Mouse (Mus musculus) embryonic facial prominence, embryonic 11.5 days (tissue): ENCODE results near the gene Grap2. TPM values are rescaled to one million over a fixed set of nuclear protein-coding genes. Genes with fewer than 3 reads are reported as not detected.

Source experiments
- ATAC-seq: fragments of 200-750 bp; cut with Nextera tagmentation; replicated peaks from 2 replicates; pipeline ENCODE4 v1.8.0; 2017; ENCODE audit warnings: low read depth; ENCODE audit not compliant: insufficient number of reproducible peaks, low FRiP score, low TSS enrichment
- DNase-seq: peaks from one replicate; pipeline ENCODE4 v3.0.0-alpha.2; 2015; ENCODE audit warnings: low spot score
- H3K27ac ChIP-seq: fragments of 300-500 bp; sonication (generic); replicated peaks from 2 replicates; pipeline ENCODE4 v1.5.1; 2014; ENCODE audit warnings: mild to moderate bottlenecking, low read depth, low read length, control low read depth
- H3K27me3 ChIP-seq: fragments of 300-500 bp; sonication (generic); 2 replicates; pipeline ENCODE4 v1.6.1; 2014; ENCODE audit warnings: mild to moderate bottlenecking, low read length, moderate library complexity, mixed read lengths; ENCODE audit not compliant: control insufficient read depth, insufficient read depth
- H3K36me3 ChIP-seq: fragments of 300-500 bp; sonication (generic); replicated peaks from 2 replicates; pipeline ENCODE4 v1.6.1; 2014; ENCODE audit warnings: low read depth, mild to moderate bottlenecking, low read length, moderate library complexity, mixed read lengths; ENCODE audit not compliant: control insufficient read depth, insufficient read depth
- H3K4me1 ChIP-seq: fragments of 300-500 bp; sonication (generic); 2 replicates; pipeline ENCODE4 v1.6.1; 2014; ENCODE audit warnings: low read length, mixed read lengths; ENCODE audit not compliant: control insufficient read depth, insufficient read depth
- H3K4me2 ChIP-seq: fragments of 300-500 bp; sonication (generic); 2 replicates; pipeline ENCODE4 v1.6.1; 2014; ENCODE audit warnings: low read depth, mild to moderate bottlenecking, control low read depth, low read length, moderate library complexity
- H3K4me3 ChIP-seq: fragments of 300-500 bp; sonication (generic); 2 replicates; pipeline ENCODE4 v1.5.1; 2014; ENCODE audit warnings: low read depth, low read length, control low read depth
- H3K9ac ChIP-seq: fragments of 300-500 bp; sonication (generic); replicated peaks from 2 replicates; pipeline ENCODE4 v1.6.1; 2014; ENCODE audit warnings: mild to moderate bottlenecking, control low read depth, low read length
- H3K9me3 ChIP-seq: fragments of 300-500 bp; sonication (generic); replicated peaks from 2 replicates; pipeline ENCODE4 v1.6.1; 2016; ENCODE audit warnings: mild to moderate bottlenecking, low read length, inconsistent platforms, mixed read lengths; ENCODE audit not compliant: control insufficient read depth
- WGBS: fragments of 180-500 bp; shearing (Covaris S2); extraction: QIAGEN DNeasy Blood & Tissue Kit; methylation state at CpG from one replicate; pipeline ENCODE4 v1.1.7; 2014; 5-methylcytosine and 5-hydroxymethylcytosine counted together
- polyA plus RNA-seq: library from polyadenylated mRNA; unstranded; fragments of >200 nt; fragmentation: Nextera tagmentation; extraction: Ambion mirVana; gene quantifications from 2 replicates; pipeline ENCODE4 v1.2.1, GENCODE M21; 2014

Grap2 gene
- polyA plus RNA-seq, 1 experiment from 2014 or later: 3.6 TPM

DNA sequence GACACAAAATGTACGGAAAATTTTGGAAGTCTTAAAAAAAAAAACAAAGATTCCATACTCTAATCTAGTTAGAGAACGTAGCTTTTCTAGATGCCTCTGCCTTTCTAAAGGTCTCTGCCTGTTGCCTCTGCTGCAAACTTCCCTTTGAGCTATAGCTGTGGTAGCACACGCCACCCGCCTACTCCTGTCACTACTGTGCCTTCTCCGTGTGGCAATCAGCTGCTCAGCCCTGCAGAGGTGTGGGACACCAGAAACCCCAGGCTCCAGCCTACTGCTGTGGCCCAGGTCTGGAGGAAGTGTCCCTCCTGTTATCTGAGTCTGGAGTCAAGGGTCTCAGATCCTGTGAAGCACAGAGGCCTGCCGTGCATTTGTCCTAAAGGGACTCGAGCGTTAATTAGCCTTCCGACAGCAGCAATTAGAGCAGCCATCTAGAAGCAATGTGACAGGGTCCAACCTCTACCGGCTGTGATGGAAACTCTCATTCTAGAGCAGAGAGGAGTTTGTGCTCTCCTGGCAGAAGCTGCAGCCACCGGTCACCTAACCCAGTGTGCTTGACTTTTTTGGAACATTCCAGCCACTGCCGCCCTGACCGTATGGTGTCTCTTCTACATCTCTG, 64.5 kb downstream of the Grap2 start:
- no peak overlapping the region for H3K27ac ChIP-seq
- no peaks in the 10 kb centered on the region for H3K36me3 ChIP-seq
- ATAC-seq: no peak
- no peaks in the 10 kb centered on the region for H3K27me3 ChIP-seq
- 51% methylated on average over 13 of the region's 13 CpGs for WGBS
- H3K4me2 ChIP-seq: no peak overlapping the region
- H3K9me3 ChIP-seq: no peaks in the 10 kb centered on the region
- H3K4me3 ChIP-seq: no peak overlapping the region
- H3K4me1 ChIP-seq: no peaks in the 10 kb centered on the region
- no peak for DNase-seq
- no peak overlapping the region for H3K9ac ChIP-seq

- Histone ChIP-seq H3K36me3 (no peaks in the 10 kb centered on the region), H3K27me3 (no peaks in the 10 kb centered on the region), H3K27ac (no peak overlapping the region), H3K9ac (no peak overlapping the region), H3K4me1 (no peaks in the 10 kb centered on the region), H3K4me2 (no peak overlapping the region), H3K4me3 (no peak overlapping the region), H3K9me3 (no peaks in the 10 kb centered on the region)
- WGBS: 60% methylated on average over 11 of the region's 11 CpGs
- DNase-seq (no peak), ATAC-seq (no peak)
Measured at GRCm38 (mm10) chr15:80639071-80639702, 66.8 kb downstream of the Grap2 start.

DNA sequence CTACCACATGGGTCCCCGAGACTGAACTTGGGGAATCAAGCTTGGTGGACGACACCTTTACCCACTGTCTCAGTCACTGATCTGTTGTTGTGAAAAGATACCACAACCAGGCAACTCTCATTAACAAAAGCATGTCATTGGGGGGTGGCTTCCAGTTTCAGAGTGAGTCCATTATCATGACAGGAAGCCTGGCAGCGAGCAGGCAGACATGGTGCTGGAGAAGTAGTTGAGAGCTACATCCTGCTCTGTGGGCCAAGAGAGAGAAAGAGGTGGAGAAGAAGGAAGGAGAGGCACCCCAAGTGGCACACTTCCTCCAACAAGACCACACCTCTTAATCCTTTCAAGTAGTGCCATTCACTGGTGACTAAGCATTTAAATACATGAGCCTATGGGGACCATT, 67.5 kb downstream of the Grap2 start:
- no peak for ATAC-seq
- no peaks in the 10 kb centered on the region for H3K4me1 ChIP-seq
- no peak overlapping the region for H3K4me2 ChIP-seq
- no peaks in the 10 kb centered on the region for H3K9me3 ChIP-seq
- no peaks in the 10 kb centered on the region for H3K36me3 ChIP-seq
- no peak for DNase-seq
- H3K4me3 ChIP-seq: no peak overlapping the region
- H3K27me3 ChIP-seq: no peaks in the 10 kb centered on the region
- no peak overlapping the region for H3K27ac ChIP-seq
- no peak overlapping the region for H3K9ac ChIP-seq
- 84% methylated on average over 3 of the region's 3 CpGs for WGBS

GRCm38 (mm10) chr15:80641702-80642435, 69.5 kb downstream of the Grap2 start:
- Histone ChIP-seq H3K9ac (no peak overlapping the region), H3K36me3 (no peaks in the 10 kb centered on the region), H3K9me3 (no peaks in the 10 kb centered on the region), H3K27me3 (no peaks in the 10 kb centered on the region), H3K4me1 (no peaks in the 10 kb centered on the region; the same call in none of the 2 replicates), H3K4me2 (no peak overlapping the region), H3K27ac (no peak overlapping the region), H3K4me3 (no peak overlapping the region)
- 86% methylated on average over 2 of the region's 2 CpGs for WGBS
- ATAC-seq (no peak), DNase-seq (no peak)

DNA sequence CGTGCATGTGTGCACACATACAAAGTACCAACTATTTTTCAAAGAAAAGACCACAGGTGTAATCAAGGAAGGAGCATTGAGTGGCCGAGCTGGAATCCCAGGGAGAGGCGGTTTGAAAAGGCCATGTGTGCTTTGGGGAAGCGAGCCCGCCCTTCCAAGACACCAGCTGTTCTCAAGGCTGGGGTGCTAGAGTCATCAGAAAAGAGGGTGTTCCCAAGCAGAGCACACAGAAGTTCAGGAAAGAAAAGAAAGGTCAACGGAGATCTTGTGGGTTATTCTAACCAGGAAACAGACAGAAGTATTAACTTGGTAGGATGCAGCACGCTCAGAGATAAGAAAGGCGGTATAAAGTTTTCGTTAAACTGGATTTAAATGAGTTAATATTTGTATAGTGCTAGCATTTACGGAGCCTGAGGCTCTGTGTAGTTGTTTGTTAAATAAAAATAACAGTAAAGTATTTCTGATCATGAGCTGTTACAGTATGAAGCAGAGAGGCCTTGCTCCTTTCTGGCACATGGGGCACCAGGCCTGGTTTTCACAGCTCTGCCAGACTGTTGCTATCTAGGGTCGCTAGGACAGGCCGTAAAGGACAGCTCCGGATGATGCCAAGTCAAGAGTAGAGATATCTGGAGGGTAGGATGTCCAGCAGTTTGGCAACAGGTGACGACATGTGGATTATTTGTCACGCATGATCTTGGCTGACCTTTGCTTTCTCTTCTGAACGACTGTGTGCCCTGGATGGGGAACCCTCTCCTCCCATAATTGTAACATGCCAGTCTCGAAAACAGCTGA, 72.8 kb downstream of the Grap2 start:
- 87% methylated on average over 17 of the region's 17 CpGs for WGBS
- Histone ChIP-seq H3K27ac (no peak overlapping the region), H3K4me3 (no peak overlapping the region), H3K36me3 (no peaks in the 10 kb centered on the region), H3K4me1 (no peaks in the 10 kb centered on the region; the same call in none of the 2 replicates), H3K4me2 (no peak overlapping the region), H3K27me3 (no peaks in the 10 kb centered on the region), H3K9me3 (no peaks in the 10 kb centered on the region), H3K9ac (no peak overlapping the region)
- no peak for DNase-seq
- no peak for ATAC-seq

DNA sequence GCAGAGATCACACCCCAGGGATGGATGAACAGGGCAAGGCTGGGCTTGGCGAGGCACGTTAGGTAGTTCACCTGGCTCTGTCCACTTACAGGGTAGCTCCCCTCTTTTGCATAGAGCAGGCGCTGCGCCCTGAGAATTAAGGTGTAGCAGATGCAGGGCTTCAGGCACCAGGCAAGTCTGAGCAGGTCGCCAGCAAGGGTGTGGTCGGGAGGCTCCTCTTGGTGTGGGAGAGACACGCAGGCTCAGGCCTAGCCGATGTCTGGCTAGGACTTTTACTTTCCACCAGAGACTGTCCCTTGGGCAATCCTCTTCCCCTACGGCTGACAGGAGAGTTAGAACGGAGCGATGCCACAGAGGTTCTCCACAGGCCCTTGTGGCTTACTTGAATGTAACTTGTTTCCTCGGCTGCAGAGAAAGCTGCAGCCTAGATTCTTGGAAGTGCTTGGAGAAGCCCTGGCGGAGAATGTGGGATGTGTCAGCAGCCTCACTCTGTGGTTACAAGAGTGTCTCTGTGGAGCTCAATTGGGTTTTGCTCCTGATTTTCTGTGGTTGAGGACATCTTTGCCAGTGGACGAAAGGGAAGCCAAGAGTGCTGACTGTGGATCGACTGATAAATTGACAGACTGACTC, 76.7 kb downstream of the Grap2 start:
- no peak overlapping the region for H3K9ac ChIP-seq
- no peaks in the 10 kb centered on the region for H3K36me3 ChIP-seq
- 64% methylated on average over 15 of the region's 15 CpGs for WGBS
- no peak overlapping the region for H3K4me3 ChIP-seq
- no peak overlapping the region for H3K4me2 ChIP-seq
- H3K9me3 ChIP-seq: no peaks in the 10 kb centered on the region
- H3K4me1 ChIP-seq: no peaks in the 10 kb centered on the region; the same call in none of the 2 replicates
- H3K27ac ChIP-seq: no peak overlapping the region
- no peaks in the 10 kb centered on the region for H3K27me3 ChIP-seq
- ATAC-seq (no peak), DNase-seq (no peak)

DNA sequence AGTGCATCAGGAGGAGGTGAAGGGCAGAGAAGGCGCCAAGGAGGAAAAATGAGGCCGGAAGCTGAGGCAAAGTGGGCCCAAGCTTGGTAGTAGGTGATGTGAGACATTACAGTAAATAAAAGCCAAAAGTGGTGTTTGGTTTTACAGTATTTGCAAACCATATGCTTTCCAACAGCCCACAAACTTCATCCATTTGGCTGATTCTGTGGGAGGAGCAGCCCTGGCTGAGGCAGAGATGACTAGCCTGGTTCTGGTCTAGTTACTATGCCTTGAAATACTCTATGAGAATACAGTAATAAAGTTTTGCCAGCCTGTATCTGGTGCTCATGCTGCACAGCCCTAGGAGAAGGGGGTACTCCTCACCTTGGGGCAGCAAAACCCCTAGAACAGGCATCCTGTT, 78.0 kb downstream of the Grap2 start:
- Histone ChIP-seq H3K4me2 (no peak overlapping the region), H3K27me3 (no peaks in the 10 kb centered on the region), H3K4me3 (no peak overlapping the region), H3K4me1 (no peaks in the 10 kb centered on the region; the same call in none of the 2 replicates), H3K9ac (no peak overlapping the region), H3K36me3 (no peaks in the 10 kb centered on the region), H3K9me3 (no peaks in the 10 kb centered on the region), H3K27ac (no peak overlapping the region)
- no peak for DNase-seq
- ATAC-seq: no peak
- 71% methylated on average over 2 of the region's 2 CpGs for WGBS
